Mouse (Mus musculus) right cerebral cortex, adult 2 months (tissue): ENCODE results near the gene Arhgap17.

Experiments used
- DNase-seq, 2 experiments: peaks; one replicate each; pipeline ENCODE4 v3.0.0; 2021 to 2022; ENCODE audit warnings: low spot score in 2 of 2

The Arhgap17 gene

DNA sequence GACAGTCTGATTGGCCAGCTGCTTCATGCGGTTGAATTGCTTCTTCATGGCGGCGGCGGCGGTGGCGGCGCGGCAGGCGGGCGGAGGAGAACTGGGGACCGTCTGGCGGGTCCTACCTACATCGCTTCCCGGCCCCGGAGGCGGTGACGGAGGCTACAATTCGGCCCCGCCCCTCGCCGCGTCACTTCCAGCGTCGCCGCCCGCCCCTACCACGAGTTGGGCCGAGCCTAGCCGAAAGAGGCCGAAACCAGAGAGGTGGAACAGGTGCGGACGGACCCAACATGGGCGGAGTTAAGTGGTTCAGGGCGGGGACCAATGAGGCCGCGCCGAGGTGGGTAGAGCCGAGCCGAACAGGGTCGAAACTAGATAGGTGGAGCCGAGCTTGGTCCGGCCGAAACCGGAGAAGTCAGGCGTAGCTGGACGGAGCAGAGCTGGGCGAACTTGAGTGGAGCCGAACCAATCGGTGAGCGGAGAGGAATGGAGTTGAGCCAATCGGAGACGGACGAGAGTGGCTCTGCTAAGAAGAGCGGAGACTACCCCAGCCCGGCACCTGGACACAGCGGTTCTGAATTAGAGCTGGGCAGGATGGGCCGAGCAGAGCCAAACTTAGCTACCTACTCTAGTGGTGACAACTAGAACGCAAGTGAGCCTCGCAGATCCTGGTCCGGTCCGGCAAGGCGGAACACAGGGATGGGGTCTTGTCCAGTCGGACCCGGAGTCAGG, at the start of gene Arhgap17, which contains the start of gene Lcmt1:
TSS of gene Arhgap17 (minus strand) at position 157 of the 723 bp plus-strand sequence.
TSS of gene Lcmt1 (plus strand) at position 26 of the 723 bp plus-strand sequence.
- peak; percentile 94 to 95 for DNase-seq

DNA sequence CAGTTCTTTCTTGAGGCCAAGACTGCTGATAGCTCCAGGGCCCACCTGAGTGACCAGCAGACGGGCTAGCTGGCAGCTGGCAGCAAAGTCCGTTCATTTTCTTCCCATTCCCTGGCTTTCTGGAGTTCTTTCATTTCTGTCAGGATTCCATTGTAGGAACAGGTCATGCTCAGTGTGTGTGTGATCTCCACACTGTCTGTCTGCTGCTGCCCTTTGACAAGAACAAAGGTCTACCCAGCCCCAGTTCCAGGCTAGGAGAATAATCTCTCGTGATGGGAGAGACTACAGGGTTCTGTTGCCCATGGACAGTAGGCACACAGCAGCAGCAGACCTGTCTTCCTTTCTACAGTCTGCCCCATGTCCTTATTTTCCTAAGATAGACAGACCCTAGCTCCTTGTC, 47.9 kb upstream of the Arhgap17 start:
- no peak for DNase-seq

DNA sequence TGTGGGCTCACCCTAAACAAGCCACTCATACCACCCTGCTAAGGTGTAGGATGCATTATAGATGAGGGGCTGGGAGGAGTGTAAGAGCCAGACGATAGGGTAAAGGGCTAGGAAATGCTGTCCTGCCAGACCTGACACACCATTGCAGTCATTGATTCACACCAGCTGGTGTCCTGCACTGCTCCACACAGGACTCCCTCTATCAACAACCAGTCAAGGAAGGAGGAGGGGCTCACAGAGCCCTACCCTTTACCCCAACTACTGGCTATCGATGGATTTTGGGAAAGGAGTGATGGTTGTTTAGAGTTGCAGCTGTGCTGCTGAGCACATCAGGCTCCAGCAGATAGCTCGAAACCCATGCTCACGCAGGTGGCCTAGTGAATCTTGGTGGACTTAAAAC, 47.1 kb upstream of the Arhgap17 start:
- no peak for DNase-seq

DNA sequence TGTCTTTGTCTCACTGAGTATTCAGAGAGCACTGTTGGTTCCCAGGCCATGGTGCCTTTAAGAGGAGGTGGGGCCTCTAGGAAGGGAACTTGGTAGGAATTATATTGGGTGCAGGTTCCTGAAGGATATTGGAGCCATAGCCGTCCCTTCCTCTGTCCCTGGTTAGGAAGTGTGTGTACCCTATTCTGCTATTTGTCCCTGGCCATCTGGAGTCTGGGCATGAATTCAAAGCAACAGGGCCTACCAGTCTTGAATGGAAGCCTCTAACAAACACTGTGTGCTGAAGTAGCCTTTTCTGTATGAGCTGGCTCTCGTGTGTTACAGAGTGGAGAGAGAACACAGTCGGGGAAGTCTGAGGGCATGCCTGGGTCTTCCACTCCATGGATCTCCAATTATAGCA, 42.4 kb upstream of the Arhgap17 start:
- DNase-seq = no peak

DNA sequence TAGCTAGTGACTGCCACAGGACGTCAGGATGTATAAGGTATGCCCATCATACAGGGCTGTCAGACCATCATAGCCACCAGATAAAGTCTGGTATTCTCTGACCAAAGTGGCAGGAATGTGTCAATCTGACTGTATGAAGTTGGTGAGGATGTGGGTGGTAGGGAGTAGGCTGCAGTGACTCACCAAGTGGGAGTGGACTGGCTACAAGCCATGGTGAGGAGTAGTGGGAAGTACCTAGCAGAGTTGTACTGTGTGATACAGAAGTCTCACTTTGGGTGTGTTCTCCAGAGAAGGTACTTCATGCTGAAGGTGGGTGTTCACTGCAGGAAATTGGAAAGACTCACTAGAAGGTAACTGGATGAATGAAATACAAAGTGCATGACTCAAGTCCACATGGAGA, 41.4 kb upstream of the Arhgap17 start:
- peak; percentile 79 to 80 for DNase-seq

DNA sequence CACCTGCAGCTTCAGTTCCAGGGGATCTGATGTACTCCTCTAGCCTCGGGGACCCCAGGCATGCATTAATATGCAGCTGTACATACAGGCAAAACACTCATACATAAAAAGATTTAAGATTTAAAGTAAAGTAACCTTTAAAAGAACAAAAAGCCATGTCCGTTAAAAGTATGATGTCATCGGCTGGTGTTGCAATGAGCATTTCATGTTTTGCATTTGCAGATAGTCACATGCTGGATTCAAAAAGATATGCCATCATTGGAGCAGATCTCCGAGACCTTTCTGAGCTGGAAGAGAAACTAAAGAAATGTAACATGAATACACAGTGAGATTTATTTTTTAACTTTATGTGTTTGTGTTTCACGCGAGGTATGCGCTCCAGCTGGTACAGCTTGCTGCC, 40.8 kb upstream of the Arhgap17 start:
- DNase-seq = no peak

DNA sequence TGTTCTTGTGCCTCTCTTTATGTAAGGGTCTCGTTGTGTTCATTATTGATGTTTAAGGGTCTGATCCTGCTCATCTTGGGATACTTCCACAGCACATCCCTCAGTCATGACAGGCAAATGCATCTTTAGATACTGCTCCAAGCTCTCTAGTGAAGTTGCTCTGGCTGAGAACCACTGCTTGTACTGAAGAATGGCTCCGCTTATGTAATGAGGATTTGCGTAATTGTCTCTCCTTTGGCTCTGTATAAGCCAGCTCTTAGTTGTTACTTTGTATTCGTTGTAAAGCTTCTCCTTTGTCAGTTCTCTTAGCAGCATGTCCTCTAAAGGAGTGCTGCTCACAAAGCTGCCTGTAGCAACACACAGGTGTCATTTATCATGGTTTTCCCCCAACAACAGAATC, 37.3 kb upstream of the Arhgap17 start:
- DNase-seq = no peak

DNA sequence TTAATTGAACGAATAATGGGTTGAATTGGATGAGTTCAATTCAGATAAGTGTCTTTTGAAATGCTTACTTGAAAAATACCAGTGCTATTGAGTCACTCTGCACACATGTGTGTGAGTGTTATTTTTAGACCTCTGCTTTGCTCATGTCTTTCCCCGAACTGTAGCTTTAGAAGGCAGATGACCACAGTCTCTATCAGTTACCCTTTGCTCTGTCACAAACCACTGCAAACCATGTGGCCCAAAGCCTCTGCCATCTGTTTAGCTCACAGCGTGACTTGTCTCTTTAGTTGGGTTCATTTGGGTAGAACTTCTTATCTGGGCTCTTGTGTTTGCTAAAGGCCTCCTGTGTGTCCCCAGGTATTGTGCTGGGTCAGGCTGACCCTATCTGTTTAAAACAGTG, 35.9 kb upstream of the Arhgap17 start:
- DNase-seq = no peak

DNA sequence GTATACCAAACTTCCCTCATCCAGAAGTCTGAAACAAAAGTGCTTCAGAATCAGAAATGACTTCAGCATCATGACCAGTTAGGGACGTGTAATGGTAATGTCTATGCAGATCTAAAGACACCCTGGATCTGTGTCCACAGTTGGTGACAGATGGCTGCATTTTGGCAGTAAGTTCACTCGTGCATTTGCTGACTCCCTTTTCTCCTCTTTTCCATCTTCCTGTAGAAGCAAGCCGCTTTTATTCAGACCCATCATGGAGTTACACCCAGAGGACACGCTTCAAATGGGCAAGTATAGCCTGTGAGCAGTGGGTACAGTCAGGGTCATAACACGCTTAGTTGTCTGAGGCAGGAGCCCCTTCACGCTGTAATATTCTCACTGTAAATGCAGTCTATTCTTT, 34.5 kb upstream of the Arhgap17 start:
- DNase-seq = no peak

DNA sequence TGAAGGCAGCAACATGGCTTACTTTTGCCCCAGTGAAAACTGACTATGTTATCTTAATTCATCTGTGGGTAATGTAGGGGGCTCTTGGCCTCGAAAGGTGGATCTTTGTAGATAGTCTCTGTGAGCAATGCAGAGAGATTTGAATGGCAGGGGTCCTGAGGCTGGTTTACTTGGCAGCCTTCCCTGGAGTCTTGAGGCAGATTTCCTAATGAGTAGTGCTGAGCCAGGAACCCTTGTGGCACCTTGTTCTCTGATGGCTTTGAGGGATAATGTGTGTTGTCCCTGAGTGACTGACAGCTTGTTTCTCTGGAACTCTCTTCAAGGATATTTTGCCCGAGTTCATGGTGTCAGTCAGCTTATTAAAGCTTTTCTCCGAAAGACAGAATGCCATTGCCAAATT, 31.4 kb upstream of the Arhgap17 start:
- no peak for DNase-seq

DNA sequence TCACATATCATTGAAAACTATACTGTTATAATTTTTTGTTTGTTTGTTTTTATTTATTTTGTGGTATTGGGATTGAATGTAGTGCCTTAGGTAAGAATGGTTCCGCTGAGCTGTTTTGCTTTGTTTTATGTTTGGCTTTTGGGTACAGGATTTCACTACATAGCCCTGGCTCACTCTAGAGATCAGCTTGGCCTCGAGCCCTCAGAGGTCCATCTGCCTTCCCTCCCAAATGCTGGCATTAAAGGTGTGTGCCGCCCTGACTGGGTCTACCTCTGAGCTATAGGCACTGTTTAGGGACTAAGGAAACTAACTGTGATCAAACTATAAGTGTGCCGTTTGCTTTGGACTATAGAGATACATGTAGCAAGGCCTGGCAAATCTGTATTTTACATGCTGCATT, 29.6 kb upstream of the Arhgap17 start:
- DNase-seq = no peak

DNA sequence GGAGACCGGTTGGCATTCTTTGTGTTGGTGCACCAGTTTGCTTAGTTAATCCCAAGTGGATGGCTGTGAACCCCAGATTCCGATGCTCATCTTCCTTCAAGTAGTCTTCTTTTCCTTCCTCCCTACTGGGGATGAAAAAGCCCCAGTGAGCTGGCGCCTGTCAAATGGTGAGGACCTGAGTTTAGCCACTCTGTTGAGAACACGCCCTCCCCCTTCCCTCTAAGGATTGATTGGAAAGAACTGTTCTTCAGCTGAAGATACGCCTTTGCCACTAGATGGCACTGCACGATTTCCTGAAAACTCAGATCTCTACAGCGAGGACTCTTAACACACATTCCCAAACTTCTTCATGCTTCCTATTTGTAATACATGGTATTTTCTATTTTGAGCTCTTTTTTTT, 29.1 kb upstream of the Arhgap17 start:
- DNase-seq = peak; percentile 57 to 62

DNA sequence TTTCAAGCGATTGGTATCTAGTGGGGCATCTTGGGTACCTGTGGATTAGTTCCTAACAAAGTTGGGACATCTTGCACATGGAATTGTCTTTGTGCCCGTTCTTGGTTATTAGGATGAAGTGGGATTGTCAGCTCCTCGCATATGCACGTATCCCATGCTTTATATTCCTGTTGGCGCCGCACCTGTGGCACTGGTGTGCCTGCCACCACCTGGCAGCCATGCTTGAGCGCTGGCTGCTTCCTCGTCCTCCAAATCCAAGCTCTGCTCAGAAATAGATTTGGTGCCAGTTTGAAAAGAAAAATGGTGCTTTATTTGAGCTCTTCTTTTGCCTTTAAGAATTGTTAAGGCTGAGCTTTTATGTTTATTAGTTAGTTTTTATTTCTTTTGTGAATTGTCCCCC, 28.2 kb upstream of the Arhgap17 start:
- DNase-seq = no peak

DNA sequence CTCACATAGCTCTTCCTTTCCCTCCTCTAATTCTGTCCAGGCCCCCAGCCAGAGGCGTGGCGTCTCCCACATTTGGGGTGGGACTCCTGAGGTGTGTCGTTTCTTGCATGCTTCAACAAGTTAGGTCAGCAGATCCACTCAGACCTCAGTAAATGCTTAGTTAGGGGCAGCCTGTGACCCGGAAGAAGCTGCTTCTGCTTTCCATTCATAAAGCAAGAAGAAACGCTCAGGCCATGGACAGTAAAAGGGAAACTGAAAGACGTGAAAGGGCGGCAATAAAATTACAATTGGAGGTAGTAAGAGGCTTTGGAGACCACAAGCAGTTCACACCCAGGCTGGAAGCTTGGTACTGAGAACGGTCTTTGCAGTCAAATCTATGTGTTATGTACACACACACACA, 27.7 kb upstream of the Arhgap17 start:
- no peak for DNase-seq

DNA sequence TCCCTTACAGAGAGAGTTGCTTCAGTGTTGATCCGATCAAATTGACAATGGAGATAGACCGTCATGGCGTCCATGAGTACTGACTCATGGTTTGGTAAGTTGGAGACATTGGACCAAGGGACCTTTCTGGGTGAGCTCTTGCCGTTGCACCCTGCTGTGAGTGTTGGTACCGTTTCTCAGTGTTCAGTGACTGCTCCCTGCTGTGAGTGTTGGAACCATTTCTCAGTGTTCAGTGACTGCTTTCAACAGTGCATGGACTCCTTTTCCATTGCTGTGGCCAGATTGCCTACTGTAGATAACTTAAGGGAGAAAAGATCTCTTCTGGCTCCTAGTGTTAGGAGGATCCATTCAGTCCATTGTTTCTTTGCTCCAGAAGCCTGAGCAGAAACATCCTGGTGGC, 27.2 kb upstream of the Arhgap17 start:
- no peak for DNase-seq

DNA sequence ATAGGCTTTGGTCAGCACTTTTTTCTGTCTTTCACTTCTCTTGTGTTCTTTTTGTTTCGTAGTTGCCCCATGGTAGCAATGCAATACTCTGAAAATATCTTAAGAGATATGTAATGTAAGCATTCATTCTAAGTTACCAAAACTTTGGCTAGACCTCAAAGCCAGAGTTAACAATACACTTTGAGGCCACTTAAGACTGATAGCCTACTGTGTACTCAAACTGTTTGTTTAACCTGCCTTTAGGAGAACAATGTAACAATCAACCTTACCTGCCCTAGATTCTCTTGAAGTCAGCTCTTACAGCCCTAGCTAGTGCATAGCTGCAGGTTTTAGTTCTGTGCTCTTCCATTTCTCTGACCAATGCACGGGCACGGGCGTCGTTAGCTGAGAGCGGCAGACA, 24.6 kb upstream of the Arhgap17 start:
- no peak for DNase-seq

DNA sequence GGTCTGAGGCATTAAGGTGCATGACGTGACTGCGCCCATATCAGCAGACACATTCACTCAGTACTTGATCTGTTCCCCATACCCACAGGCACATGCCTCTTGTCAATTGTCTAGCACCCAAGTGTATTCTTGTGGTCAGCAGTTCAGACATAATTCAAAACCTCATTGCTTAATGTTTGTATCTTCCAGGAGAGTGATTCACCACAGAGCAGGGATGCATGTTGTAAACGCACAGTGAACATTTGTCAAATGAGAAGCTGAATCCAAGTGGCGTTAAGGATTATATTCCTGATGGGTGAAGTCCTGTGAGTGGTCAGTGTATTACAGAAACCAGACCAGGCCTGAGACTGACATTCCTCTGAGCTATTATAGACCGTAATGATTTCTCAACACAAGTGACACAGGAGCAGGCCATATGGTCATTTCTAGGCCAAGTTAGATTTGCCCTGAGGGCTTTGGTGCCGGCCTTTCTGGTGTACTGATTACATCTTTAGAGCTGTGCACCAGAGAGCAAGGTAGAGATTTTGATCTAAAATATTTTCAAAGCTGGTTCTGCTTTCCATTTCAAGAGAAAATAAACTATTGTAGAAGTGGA, 20.1 kb upstream of the Arhgap17 start:
- DNase-seq = no peak

DNA sequence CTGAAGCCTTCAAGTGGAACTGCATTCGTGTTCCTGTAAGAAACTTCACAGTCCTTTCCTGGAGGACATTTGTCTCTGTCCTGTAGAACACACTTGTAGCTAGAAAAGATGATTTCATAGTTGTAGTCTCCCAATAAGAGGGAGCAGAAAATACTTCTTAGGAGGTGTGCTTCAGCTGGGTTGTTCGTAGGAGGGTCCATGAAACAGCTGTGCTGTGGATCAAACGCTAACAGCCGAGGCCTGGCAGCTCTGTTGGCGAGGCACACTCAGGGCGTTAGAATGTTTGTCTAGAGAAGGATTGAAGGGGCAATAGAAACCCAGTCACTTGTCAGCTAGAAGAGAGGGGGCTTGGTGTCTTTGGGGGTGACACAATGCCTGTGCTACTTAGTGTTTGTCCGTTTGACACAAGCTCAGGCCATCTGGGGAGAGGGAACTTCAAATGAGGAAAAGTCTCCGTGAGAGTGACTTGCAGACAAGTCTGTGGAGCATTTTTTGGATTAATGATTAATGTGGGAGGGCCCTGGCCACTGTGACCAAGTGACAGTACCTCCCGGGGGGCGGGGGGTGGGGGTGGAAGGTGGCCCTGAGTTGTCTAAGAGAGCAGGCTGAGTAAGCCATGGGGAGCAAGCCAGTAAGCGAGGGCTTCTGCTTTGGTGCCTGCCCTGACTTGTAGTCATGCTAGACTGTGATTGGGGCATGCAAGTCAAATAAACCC, 16.1 kb upstream of the Arhgap17 start:
- DNase-seq = no peak

DNA sequence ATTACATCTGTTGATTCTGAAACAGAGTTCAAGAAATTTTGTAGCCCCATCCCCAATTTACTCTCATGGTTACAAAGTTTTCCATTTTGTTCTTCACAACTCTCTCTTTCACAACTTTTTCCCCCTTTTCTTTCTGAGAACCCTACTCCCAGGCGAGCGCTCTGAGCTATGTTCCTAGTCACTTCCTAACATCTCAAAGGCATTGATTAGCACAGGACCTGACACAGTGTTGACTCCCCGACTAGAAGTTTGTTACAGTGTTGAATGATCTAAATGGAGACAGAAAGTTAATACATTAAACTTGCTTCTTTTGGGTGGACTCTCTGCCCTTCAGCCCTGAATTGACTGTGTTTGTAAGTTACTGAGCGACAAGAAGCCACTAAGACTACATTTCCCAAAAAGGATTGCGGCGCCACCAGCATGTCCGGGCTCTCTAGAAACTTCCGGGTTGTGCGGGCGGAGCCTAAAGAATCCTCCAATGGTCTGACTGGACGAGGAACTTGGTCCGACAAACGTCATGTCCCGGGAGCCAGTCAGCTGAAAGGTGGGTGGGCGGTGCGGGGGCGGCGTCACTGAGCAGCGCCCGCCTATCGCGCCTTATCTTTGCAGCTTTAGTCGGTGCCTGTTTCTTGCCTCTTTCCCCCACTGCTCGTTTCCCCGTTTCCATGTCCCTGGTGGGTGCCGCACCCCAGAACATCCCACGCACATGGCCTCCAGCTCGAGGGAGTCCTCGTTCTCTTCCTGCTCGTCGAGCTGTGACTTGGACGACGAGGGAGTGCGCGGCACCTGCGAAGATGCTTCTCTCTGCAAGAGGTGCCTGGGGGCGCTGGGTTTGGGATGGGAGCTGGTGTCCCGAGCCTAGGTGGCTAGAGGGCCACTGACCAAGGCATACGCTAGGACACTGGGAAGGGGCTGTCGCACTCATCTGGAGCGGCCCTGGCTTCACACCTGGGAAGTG, 8.0 kb upstream of the Arhgap17 start:
- DNase-seq = peak; percentile 96 to 97

DNA sequence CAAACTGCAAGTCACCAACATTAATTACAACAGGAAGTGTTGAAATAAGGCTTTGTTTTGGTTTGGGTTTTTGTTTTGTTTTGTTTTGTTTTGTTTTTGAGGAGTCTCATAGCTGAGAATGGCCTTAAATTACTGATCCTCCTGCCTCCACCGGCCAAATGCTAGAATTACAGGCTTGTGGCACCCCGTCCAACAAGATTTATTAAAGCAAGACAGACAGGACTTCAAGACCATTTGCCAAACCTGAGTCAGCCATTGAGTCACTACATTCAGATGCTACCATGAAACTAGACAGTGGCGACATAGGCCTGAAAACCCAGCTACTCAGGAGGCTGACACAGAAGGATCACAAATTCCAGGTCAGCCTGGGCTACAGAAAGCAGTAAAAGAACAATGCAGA, 1.8 kb upstream of the Arhgap17 start:
- no peak for DNase-seq

DNA sequence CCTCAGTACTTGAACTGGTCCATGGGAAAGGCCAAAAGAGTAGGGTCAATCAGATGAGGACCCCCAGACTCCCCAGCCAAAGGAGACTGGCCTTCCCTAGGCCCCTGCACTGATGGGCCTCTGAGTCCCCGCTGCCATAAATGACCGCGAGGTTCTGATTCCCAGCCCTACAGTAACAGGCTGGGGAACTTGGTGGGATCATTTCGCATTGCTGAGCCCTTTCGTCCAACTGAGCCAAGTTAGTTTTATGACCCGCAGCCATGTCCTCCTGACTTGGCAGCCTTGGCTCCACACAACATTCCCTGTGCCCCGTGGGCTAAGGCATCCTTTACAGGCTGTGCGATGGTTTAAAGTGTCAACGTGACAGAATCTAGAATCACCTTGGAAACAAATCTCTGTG, 985 bp upstream of the Arhgap17 start:
- DNase-seq = no peak
